Mouse (Mus musculus): ENCODE measurements around the gene Snx19.

- TF ChIP-seq GATA1 (IDR thresholded peaks at IDR 0.05; ENCODE audit: borderline replicate concordance, low read length) (no peak), FLI1 (IDR thresholded peaks at IDR 0.05; ENCODE audit: low read length) (no peak)
These were observed 23.0 kb downstream of the Snx19 start for GRCm38 (mm10) chr9:30449862-30450261.
